In genomic region chr9:31266013-31266659, GRCm38 (mm10) we compare ENCODE assay signal across 9 mouse cellular contexts. TPM values are rescaled to one million over a fixed set of nuclear protein-coding genes. Genes with fewer than 3 reads are reported as not detected.
A peak's percentile ranks its signal among the peaks of the same experiment; 100 is the strongest.
DNase-seq lines count a peak whose midpoint lies in the region; ATAC-seq lines count a peak whose summit lies in the region.
"Had no signal": no experiment of that assay in that cellular context is flagged by ENCODE, and none has a peak within 500 bp of the region (broad histone marks: within the 10 kb centered on the region; RNA-seq: fewer than 3 reads in every experiment).

No protein-coding gene starts in this region.

- no peak overlapping the region for H3K4me2 ChIP-seq in kidney, embryonic 14.5 days (replicated peaks; ENCODE audit: low read depth, low read length)

- no peak overlapping the region for H3K9ac ChIP-seq in kidney, embryonic 14.5 days (ENCODE audit: low read depth, low read length)

- ATAC-seq in kidney, embryonic 14.5 days (ENCODE audit: low FRiP score, low TSS enrichment): no peak

- intact Hi-C loops in heart, postnatal 10 days (cut with DNase I): no loop called here

- peaks cover 5% of the 10 kb centered on the region; the same call in 1 of the 2 replicates for H3K4me1 ChIP-seq in kidney, embryonic 14.5 days (ENCODE audit: control insufficient read depth, insufficient read depth, low read length)

- H3K36me3 ChIP-seq in kidney, embryonic 14.5 days (ENCODE audit: control insufficient read depth, insufficient read depth, low read length): no peaks in the 10 kb centered on the region

- peak; percentile 35 for DNase-seq in kidney, adult 9 months
- peak; percentile 79 for DNase-seq in adipocyte (ENCODE audit: low spot score)
- DNase-seq in heart, postnatal 10 days: peak; percentile 44 to 51
- peak; percentile 49 for DNase-seq in mesoderm, embryonic 11.5 days (ENCODE audit: low read depth, low spot score)
- DNase-seq in layer of hippocampus, adult 9-11 months: no peak
- no peak for DNase-seq in layer of hippocampus, adult 8-10 months (ENCODE audit: low spot score in 2 of 2)
- DNase-seq in embryo, embryonic 11 days: no peak

- no peaks in the 10 kb centered on the region for H3K27me3 ChIP-seq in kidney, embryonic 14.5 days (ENCODE audit: control insufficient read depth, insufficient read depth, low read length)

- no peaks in the 10 kb centered on the region for H3K9me3 ChIP-seq in kidney, embryonic 14.5 days (ENCODE audit: control insufficient read depth, low read length)

- WGBS in kidney, embryonic 14.5 days: 63% methylated on average over 5 of the region's 5 CpGs

- no peak overlapping the region for H3K27ac ChIP-seq in kidney, embryonic 14.5 days (ENCODE audit: low read depth, low read length)

- H3K4me3 ChIP-seq in kidney, embryonic 14.5 days (ENCODE audit: low read length): no peak overlapping the region
- H3K4me3 ChIP-seq: erythroblast, embryonic 14.5 days had no signal

RNA-seq across cellular contexts. Expression of gene Prdm10, which starts 14.2 kb away (rescaled TPM):
- 5.1 and 7.7 TPM in 2 replicates for polyA plus RNA-seq in kidney, embryonic 14.5 days (2014; fragmentation: Nextera tagmentation; extraction: Ambion mirVana)
- 1 to 10 TPM; 5.2 to 6.0 TPM for total RNA-seq in heart, postnatal 10 days (2021)
- total RNA-seq in layer of hippocampus, adult 8-10 months (2022): 10 to 100 TPM; 18.4 to 23.5 (median 20.3) TPM

RNA-seq across cellular contexts. Expression of gene Aplp2, which starts 54.5 kb away (rescaled TPM):
- 179 and 315 TPM in 2 replicates for polyA plus RNA-seq in kidney, embryonic 14.5 days (2014; fragmentation: Nextera tagmentation; extraction: Ambion mirVana)
- 100 to 1,000 TPM; 333 to 347 TPM for total RNA-seq in heart, postnatal 10 days (2021)
- total RNA-seq in layer of hippocampus, adult 8-10 months (2022): 100 to 1,000 TPM; 453 to 504 (median 482) TPM

Comparison
In these comparisons a context has a peak if more than half of its experiments do, and no peak if none do; other contexts are left out.
1. DNase-seq: peak in kidney, adult 9 months (single experiment), adipocyte (single experiment), heart, postnatal 10 days (2 of 2) and mesoderm, embryonic 11.5 days (single experiment); none in layer of hippocampus, adult 9-11 months (single experiment), layer of hippocampus, adult 8-10 months (0 of 2) and embryo, embryonic 11 days (single experiment).